Mouse (Mus musculus): ENCODE data around the gene Tns3. TPM values are rescaled to one million over a fixed set of nuclear protein-coding genes. Genes with fewer than 3 reads are reported as not detected.
A peak's percentile ranks its signal among the peaks of the same experiment; 100 is the strongest.
"Not testable (repeated sequence)": the region's sequence is repeated elsewhere in the genome, so short reads cannot be mapped to it uniquely, and the experiment has no call there.

The Tns3 gene
- polyA plus RNA-seq, 1 experiment = not detected

GRCm38 (mm10) chr11:8629326-8629725 is 35.0 kb downstream of the Tns3 start:
- 91% methylated on average over 5 of the region's 5 CpGs for WGBS
- Histone ChIP-seq H3K27ac (ENCODE audit: insufficient read depth, low read depth, low read length) (no peak overlapping the region), H3K4me3 (ENCODE audit: insufficient read depth, low read depth, low read length) (no peak overlapping the region), H3K4me1 (ENCODE audit: control insufficient read depth, insufficient read depth, low read length) (peaks cover 15% of the 10 kb centered on the region)
- no peak for TF ChIP-seq POLR2A (IDR thresholded peaks at IDR 0.05; ENCODE audit: insufficient read depth, low read depth, low read length)
- TF ChIP-seq CTCF (IDR thresholded peaks at IDR 0.05; ENCODE audit: insufficient read depth, low read depth, low read length) = no peak

GRCm38 (mm10) chr11:8628846-8629253 is 35.5 kb downstream of the Tns3 start:
- Histone ChIP-seq H3K27ac (ENCODE audit: insufficient read depth, low read depth, low read length) (no peak overlapping the region), H3K4me1 (ENCODE audit: control insufficient read depth, insufficient read depth, low read length) (peaks cover 17% of the 10 kb centered on the region), H3K4me3 (ENCODE audit: insufficient read depth, low read depth, low read length) (no peak overlapping the region)
- no peak for TF ChIP-seq CTCF (IDR thresholded peaks at IDR 0.05; ENCODE audit: insufficient read depth, low read depth, low read length)
- TF ChIP-seq POLR2A (IDR thresholded peaks at IDR 0.05; ENCODE audit: insufficient read depth, low read depth, low read length) = no peak
- 86% methylated on average over 10 of the region's 10 CpGs for WGBS

DNA sequence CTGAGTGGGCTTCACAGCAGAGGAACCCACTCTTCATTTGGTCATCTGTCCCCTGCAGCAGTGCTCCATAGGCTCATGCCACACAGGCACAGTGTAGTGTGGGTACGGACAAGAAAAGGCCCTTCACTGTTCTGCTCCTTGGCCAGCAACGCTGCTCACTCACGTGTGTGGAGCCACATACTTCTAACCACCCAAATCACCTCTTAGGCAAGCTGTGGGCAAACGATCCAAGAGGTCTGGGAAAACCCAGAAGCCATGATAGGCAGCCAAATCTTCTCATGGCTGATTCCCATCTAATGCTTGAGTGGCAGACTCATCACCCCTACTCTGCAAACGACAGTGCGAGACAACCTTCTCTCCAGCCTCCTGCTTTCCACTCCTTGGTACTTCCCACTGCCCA is 37.2 kb downstream of the Tns3 start:
- Histone ChIP-seq H3K27ac (ENCODE audit: insufficient read depth, low read depth, low read length) (no peak overlapping the region), H3K4me3 (ENCODE audit: insufficient read depth, low read depth, low read length) (no peak overlapping the region), H3K4me1 (ENCODE audit: control insufficient read depth, insufficient read depth, low read length) (peaks cover 20% of the 10 kb centered on the region)
- TF ChIP-seq POLR2A (IDR thresholded peaks at IDR 0.05; ENCODE audit: insufficient read depth, low read depth, low read length) (no peak), CTCF (IDR thresholded peaks at IDR 0.05; ENCODE audit: insufficient read depth, low read depth, low read length) (no peak)
- WGBS = 81% methylated on average over 6 of the region's 6 CpGs

DNA sequence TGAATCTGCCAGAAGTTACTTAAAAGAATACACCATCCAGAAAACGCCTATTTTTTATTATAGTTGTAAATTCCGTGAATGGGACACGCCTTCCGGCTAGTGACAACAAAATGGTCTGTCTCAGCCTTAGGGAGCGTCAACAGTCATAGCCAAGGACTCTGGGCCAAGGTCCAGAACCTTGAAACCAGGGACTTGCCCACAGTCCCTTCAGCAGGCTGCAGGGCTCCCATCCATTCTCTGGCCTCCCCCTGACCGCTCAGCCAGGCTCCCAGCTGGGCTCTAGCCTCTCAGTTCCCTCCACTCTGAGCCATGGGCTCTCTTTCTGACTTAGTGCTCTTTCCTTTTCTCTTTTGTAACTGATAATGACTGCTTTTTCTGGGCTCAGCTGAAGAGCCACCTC is 37.6 kb downstream of the Tns3 start:
- no peak for TF ChIP-seq CTCF (IDR thresholded peaks at IDR 0.05; ENCODE audit: insufficient read depth, low read depth, low read length)
- Histone ChIP-seq H3K27ac (ENCODE audit: insufficient read depth, low read depth, low read length) (no peak overlapping the region), H3K4me3 (ENCODE audit: insufficient read depth, low read depth, low read length) (no peak overlapping the region), H3K4me1 (ENCODE audit: control insufficient read depth, insufficient read depth, low read length) (peaks cover 20% of the 10 kb centered on the region)
- WGBS = 94% methylated on average over 6 of the region's 6 CpGs

GRCm38 (mm10) chr11:8625915-8626604 is 38.3 kb downstream of the Tns3 start:
- no peak overlapping the region for H3K4me3 ChIP-seq (ENCODE audit: insufficient read depth, low read depth, low read length)
- 84% methylated on average over 10 of the region's 10 CpGs for WGBS
- TF ChIP-seq POLR2A (IDR thresholded peaks at IDR 0.05; ENCODE audit: insufficient read depth, low read depth, low read length) = no peak
- no peak for TF ChIP-seq CTCF (IDR thresholded peaks at IDR 0.05; ENCODE audit: insufficient read depth, low read depth, low read length)
- no peak overlapping the region for H3K27ac ChIP-seq (ENCODE audit: insufficient read depth, low read depth, low read length)
- H3K4me1 ChIP-seq (ENCODE audit: control insufficient read depth, insufficient read depth, low read length) = peaks cover 20% of the 10 kb centered on the region

- WGBS = 82% methylated on average over 6 of the region's 6 CpGs
- TF ChIP-seq CTCF (IDR thresholded peaks at IDR 0.05; ENCODE audit: insufficient read depth, low read depth, low read length) (no peak), POLR2A (IDR thresholded peaks at IDR 0.05; ENCODE audit: insufficient read depth, low read depth, low read length) (no peak)
- H3K4me3 ChIP-seq (ENCODE audit: insufficient read depth, low read depth, low read length) = no peak overlapping the region
- no peak overlapping the region for H3K27ac ChIP-seq (ENCODE audit: insufficient read depth, low read depth, low read length)
- H3K4me1 ChIP-seq (ENCODE audit: control insufficient read depth, insufficient read depth, low read length) = peaks cover 20% of the 10 kb centered on the region
These were observed 38.9 kb downstream of the Tns3 start for GRCm38 (mm10) chr11:8625451-8625850.

DNA sequence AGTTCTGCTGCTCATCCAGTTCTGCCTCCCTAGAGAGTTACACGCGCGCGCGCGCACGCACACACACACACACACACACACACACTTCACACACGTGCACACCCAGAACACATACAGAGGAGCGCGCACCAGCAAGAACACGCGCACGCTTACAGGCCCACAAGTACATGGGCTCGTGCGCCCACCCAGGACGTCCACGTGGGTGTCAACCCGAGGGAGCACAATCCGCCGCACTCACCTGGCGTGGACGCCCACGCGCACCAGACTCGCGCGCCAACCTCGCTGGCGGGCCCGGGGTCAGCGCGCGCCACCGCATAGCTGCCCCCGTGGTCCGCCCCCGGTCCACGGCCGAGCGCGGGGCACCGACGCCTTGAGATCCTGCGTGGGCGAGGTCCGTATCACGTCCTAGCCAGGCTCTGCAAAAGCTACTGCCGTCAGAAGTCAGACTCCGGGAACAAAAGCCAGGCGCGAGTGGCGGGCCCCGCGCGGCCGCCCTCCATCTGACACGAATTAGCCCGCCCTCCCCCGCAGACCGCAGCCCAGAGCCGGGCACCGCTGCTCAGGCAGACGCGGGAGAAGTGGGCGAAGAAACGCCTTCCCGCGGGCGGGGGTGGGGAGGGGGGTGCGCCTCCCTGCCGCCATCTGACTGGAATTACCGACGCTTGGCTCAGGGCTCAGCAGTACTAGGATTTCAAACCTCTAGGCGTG is 40.0 kb downstream of the Tns3 start:
- H3K27ac ChIP-seq (ENCODE audit: insufficient read depth, low read depth, low read length) = peak overlapping the region; percentile 46; the same call in 1 of the 2 replicates
- under 1% methylated on average over 73 of the region's 74 CpGs for WGBS
- no peak for TF ChIP-seq CTCF (IDR thresholded peaks at IDR 0.05; ENCODE audit: insufficient read depth, low read depth, low read length)
- TF ChIP-seq POLR2A (IDR thresholded peaks at IDR 0.05; ENCODE audit: insufficient read depth, low read depth, low read length) = no peak
- peak overlapping the region; percentile 77 for H3K4me3 ChIP-seq (ENCODE audit: insufficient read depth, low read depth, low read length)
- H3K4me1 ChIP-seq (ENCODE audit: control insufficient read depth, insufficient read depth, low read length) = peaks cover 20% of the 10 kb centered on the region

DNA sequence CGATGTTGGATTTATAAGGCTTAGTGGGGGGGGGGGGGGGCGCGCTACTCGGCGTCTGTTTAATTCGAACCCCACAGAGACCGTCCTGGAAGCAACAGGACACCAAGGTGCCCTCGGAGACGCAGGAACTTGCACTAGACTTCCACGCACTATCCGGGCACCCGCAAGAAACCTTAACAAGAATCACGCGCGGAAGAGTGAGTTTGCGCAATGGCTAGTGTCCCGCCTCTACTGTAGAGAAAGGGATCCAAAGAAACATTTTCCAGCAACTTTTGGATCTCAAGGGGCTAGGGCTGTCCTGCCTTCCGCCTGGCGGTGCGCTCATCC is 40.5 kb downstream of the Tns3 start:
- TF ChIP-seq CTCF (IDR thresholded peaks at IDR 0.05; ENCODE audit: insufficient read depth, low read depth, low read length) = no peak
- TF ChIP-seq POLR2A (IDR thresholded peaks at IDR 0.05; ENCODE audit: insufficient read depth, low read depth, low read length) = no peak
- H3K4me3 ChIP-seq (ENCODE audit: insufficient read depth, low read depth, low read length) = peak overlapping the region; percentile 77
- peaks cover 20% of the 10 kb centered on the region for H3K4me1 ChIP-seq (ENCODE audit: control insufficient read depth, insufficient read depth, low read length)
- WGBS = 2% methylated on average over 20 of the region's 20 CpGs
- H3K27ac ChIP-seq (ENCODE audit: insufficient read depth, low read depth, low read length) = 0 out of 2 replicates have a peak overlapping the region, but pooled peaks have one; percentile 46

- no peak overlapping the region for H3K27ac ChIP-seq (ENCODE audit: insufficient read depth, low read depth, low read length)
- WGBS = 36% methylated on average over 6 of the region's 6 CpGs
These were observed 41.7 kb downstream of the Tns3 start for GRCm38 (mm10) chr11:8622668-8623067.

GRCm38 (mm10) chr11:8619111-8619510 is 45.2 kb downstream of the Tns3 start:
- 90% methylated on average over 7 of the region's 7 CpGs for WGBS
- H3K4me3 ChIP-seq (ENCODE audit: insufficient read depth, low read depth, low read length); H3K27ac ChIP-seq (ENCODE audit: insufficient read depth, low read depth, low read length); H3K4me1 ChIP-seq (ENCODE audit: control insufficient read depth, insufficient read depth, low read length): not testable (repeated sequence)

More at GRCm38 (mm10) chr11:8622668-8623067, 41.7 kb downstream of the Tns3 start:
- Histone ChIP-seq H3K4me1 (ENCODE audit: control insufficient read depth, insufficient read depth, low read length) (peaks cover 18% of the 10 kb centered on the region), H3K4me3 (ENCODE audit: insufficient read depth, low read depth, low read length) (no peak overlapping the region)
- TF ChIP-seq POLR2A (IDR thresholded peaks at IDR 0.05; ENCODE audit: insufficient read depth, low read depth, low read length) (no peak), CTCF (IDR thresholded peaks at IDR 0.05; ENCODE audit: insufficient read depth, low read depth, low read length) (no peak)
